Mouse (Mus musculus): Measurements from ENCODE around the gene Gzmm. TPM values are rescaled to one million over a fixed set of nuclear protein-coding genes. Genes with fewer than 3 reads are reported as not detected.
A peak's percentile ranks its signal among the peaks of the same experiment; 100 is the strongest.

Gene Gzmm
- polyA plus RNA-seq, 1 experiment = 0.94 TPM

GRCm38 (mm10) chr10:79716988-79717355 lies 28.2 kb downstream of the Gzmm start:
- whole genome bisulfite sequencing = under 1% methylated on average over 44 of the region's 44 CpGs
- Histone ChIP-seq H3K27me3 (replicated peaks; ENCODE audit: control insufficient read depth, insufficient read depth, low read length) (no peaks in the 10 kb centered on the region), H3K36me3 (ENCODE audit: control insufficient read depth, insufficient read depth, low read length) (no peaks in the 10 kb centered on the region), H3K4me3 (ENCODE audit: insufficient read depth, low read depth, low read length) (peak overlapping the region; percentile 42), H3K27ac (ENCODE audit: insufficient read depth, low read depth, low read length) (no peak overlapping the region), H3K4me1 (ENCODE audit: control insufficient read depth, insufficient read depth, low read length) (no peaks in the 10 kb centered on the region)
- TF ChIP-seq CTCF (conservative IDR thresholded peaks at IDR 0.05; ENCODE audit: insufficient read depth, insufficient read length, low read depth, low read length) = no peak
- TF ChIP-seq POLR2A (IDR thresholded peaks at IDR 0.05; ENCODE audit: low read depth, low read length) = no peak
- no peak for DNase-seq

- 2% methylated on average over 43 of the region's 43 CpGs for WGBS
- Histone ChIP-seq H3K27ac (ENCODE audit: insufficient read depth, low read depth, low read length) (no peak overlapping the region), H3K36me3 (ENCODE audit: control insufficient read depth, insufficient read depth, low read length) (no peaks in the 10 kb centered on the region), H3K4me1 (ENCODE audit: control insufficient read depth, insufficient read depth, low read length) (no peaks in the 10 kb centered on the region), H3K4me3 (ENCODE audit: insufficient read depth, low read depth, low read length) (no peak overlapping the region), H3K27me3 (replicated peaks; ENCODE audit: control insufficient read depth, insufficient read depth, low read length) (no peaks in the 10 kb centered on the region)
- DNase-seq = peak; percentile 76
- TF ChIP-seq POLR2A (IDR thresholded peaks at IDR 0.05; ENCODE audit: low read depth, low read length) = no peak
- TF ChIP-seq CTCF (conservative IDR thresholded peaks at IDR 0.05; ENCODE audit: insufficient read depth, insufficient read length, low read depth, low read length) = no peak
Measured at GRCm38 (mm10) chr10:79717640-79718357, 29.0 kb downstream of the Gzmm start.

- WGBS = 70% methylated on average over 5 of the region's 5 CpGs
- Histone ChIP-seq H3K36me3 (ENCODE audit: control insufficient read depth, insufficient read depth, low read length) (no peaks in the 10 kb centered on the region), H3K4me3 (ENCODE audit: insufficient read depth, low read depth, low read length) (no peak overlapping the region), H3K4me1 (ENCODE audit: control insufficient read depth, insufficient read depth, low read length) (no peaks in the 10 kb centered on the region), H3K27me3 (replicated peaks; ENCODE audit: control insufficient read depth, insufficient read depth, low read length) (no peaks in the 10 kb centered on the region), H3K27ac (ENCODE audit: insufficient read depth, low read depth, low read length) (no peak overlapping the region)
- DNase-seq = no peak
- no peak for TF ChIP-seq CTCF (conservative IDR thresholded peaks at IDR 0.05; ENCODE audit: insufficient read depth, insufficient read length, low read depth, low read length)
- no peak for TF ChIP-seq POLR2A (IDR thresholded peaks at IDR 0.05; ENCODE audit: low read depth, low read length)
Measured at GRCm38 (mm10) chr10:79721089-79721488, 32.3 kb downstream of the Gzmm start.

- Histone ChIP-seq H3K4me3 (ENCODE audit: insufficient read depth, low read depth, low read length) (no peak overlapping the region), H3K27me3 (replicated peaks; ENCODE audit: control insufficient read depth, insufficient read depth, low read length) (no peaks in the 10 kb centered on the region), H3K27ac (ENCODE audit: insufficient read depth, low read depth, low read length) (no peak overlapping the region), H3K36me3 (ENCODE audit: control insufficient read depth, insufficient read depth, low read length) (no peaks in the 10 kb centered on the region), H3K4me1 (ENCODE audit: control insufficient read depth, insufficient read depth, low read length) (no peaks in the 10 kb centered on the region)
- 47% methylated on average over 6 of the region's 6 CpGs for WGBS
- DNase-seq = no peak
- no peak for TF ChIP-seq POLR2A (IDR thresholded peaks at IDR 0.05; ENCODE audit: low read depth, low read length)
- no peak for TF ChIP-seq CTCF (conservative IDR thresholded peaks at IDR 0.05; ENCODE audit: insufficient read depth, insufficient read length, low read depth, low read length)
Measured at GRCm38 (mm10) chr10:79723047-79723446, 34.2 kb downstream of the Gzmm start.

- no peak overlapping the region for H3K4me3 ChIP-seq (ENCODE audit: insufficient read depth, low read depth, low read length)
- TF ChIP-seq POLR2A (IDR thresholded peaks at IDR 0.05; ENCODE audit: low read depth, low read length) (no peak), CTCF (conservative IDR thresholded peaks at IDR 0.05; ENCODE audit: insufficient read depth, insufficient read length, low read depth, low read length) (no peak)
- no peaks in the 10 kb centered on the region for H3K36me3 ChIP-seq (ENCODE audit: control insufficient read depth, insufficient read depth, low read length)
- 75% methylated on average over 7 of the region's 7 CpGs for WGBS
- no peak for DNase-seq
- H3K27ac ChIP-seq (ENCODE audit: insufficient read depth, low read depth, low read length) = no peak overlapping the region
- no peaks in the 10 kb centered on the region for H3K4me1 ChIP-seq (ENCODE audit: control insufficient read depth, insufficient read depth, low read length)
- H3K27me3 ChIP-seq (replicated peaks; ENCODE audit: control insufficient read depth, insufficient read depth, low read length) = no peaks in the 10 kb centered on the region
Measured at GRCm38 (mm10) chr10:79723692-79724091, 34.9 kb downstream of the Gzmm start.

- Histone ChIP-seq H3K4me1 (ENCODE audit: control insufficient read depth, insufficient read depth, low read length) (no peaks in the 10 kb centered on the region), H3K27me3 (replicated peaks; ENCODE audit: control insufficient read depth, insufficient read depth, low read length) (no peaks in the 10 kb centered on the region), H3K27ac (ENCODE audit: insufficient read depth, low read depth, low read length) (no peak overlapping the region), H3K4me3 (ENCODE audit: insufficient read depth, low read depth, low read length) (no peak overlapping the region), H3K36me3 (ENCODE audit: control insufficient read depth, insufficient read depth, low read length) (no peaks in the 10 kb centered on the region)
- TF ChIP-seq POLR2A (IDR thresholded peaks at IDR 0.05; ENCODE audit: low read depth, low read length) = no peak
- peak; percentile 75 for TF ChIP-seq CTCF (conservative IDR thresholded peaks at IDR 0.05; ENCODE audit: insufficient read depth, insufficient read length, low read depth, low read length)
- peak; percentile 63 for DNase-seq
- WGBS = 15% methylated on average over 11 of the region's 11 CpGs
Measured at GRCm38 (mm10) chr10:79726090-79726489, 37.3 kb downstream of the Gzmm start.

GRCm38 (mm10) chr10:79728323-79729249 lies 39.8 kb downstream of the Gzmm start:
- H3K4me3 ChIP-seq (ENCODE audit: insufficient read depth, low read depth, low read length) = no peak overlapping the region
- DNase-seq = no peak
- H3K4me1 ChIP-seq (ENCODE audit: control insufficient read depth, insufficient read depth, low read length) = no peaks in the 10 kb centered on the region
- no peaks in the 10 kb centered on the region for H3K36me3 ChIP-seq (ENCODE audit: control insufficient read depth, insufficient read depth, low read length)
- 60% methylated on average over 28 of the region's 28 CpGs for WGBS
- no peak for TF ChIP-seq CTCF (conservative IDR thresholded peaks at IDR 0.05; ENCODE audit: insufficient read depth, insufficient read length, low read depth, low read length)
- TF ChIP-seq POLR2A (IDR thresholded peaks at IDR 0.05; ENCODE audit: low read depth, low read length) = no peak
- no peaks in the 10 kb centered on the region for H3K27me3 ChIP-seq (replicated peaks; ENCODE audit: control insufficient read depth, insufficient read depth, low read length)
- no peak overlapping the region for H3K27ac ChIP-seq (ENCODE audit: insufficient read depth, low read depth, low read length)

All from kidney, adult 2 months (tissue).